Mouse (Mus musculus) thymus, postnatal 4 days (tissue): ENCODE measurements around the gene Sytl5.

Experiments used
- DNase-seq: peaks from one replicate; pipeline ENCODE4 v3.0.0; 2021

The Sytl5 gene

DNA sequence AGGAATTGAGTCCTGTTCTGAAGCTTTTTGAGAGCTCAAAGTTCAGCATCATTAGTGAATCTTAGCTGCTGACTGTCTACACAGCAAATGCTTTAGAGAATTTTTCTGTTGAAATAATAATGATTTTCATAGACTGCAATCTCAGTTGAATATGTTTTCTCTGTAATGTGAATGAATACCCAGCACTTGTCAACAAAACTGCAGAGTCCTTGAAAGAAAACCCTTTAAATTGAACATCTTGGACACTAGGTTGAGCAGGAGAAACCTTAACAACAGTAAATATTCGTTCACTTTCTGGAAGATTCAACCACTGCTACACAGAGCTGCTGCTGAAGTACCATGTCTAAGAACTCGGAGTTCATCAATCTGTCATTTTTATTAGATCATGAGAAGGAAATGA lies at the start of gene Sytl5:
Gene Sytl5, plus strand, starts transcription at position 301 of the 400 bp plus-strand sequence.
- DNase-seq, result no peak

DNA sequence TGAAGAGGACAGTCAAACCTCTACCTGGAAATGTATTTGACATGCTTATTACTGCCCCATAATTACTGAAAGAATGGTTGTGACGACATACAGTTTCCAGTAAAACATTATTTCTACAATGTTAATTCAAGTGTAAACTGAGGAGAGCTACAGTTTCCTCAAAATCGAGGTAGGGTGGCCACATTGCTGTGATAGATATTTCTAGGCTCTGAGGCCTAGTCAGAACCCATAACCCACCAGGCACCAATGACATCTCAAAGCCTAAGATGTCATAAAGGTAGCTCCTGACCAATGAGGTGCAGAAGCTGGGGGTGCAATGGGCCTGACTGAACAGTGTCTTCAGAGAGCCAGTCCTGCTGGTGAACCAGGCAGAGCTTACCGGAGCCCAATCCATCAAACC lies 38.8 kb upstream of the Sytl5 start, which contains the start of gene Hypm:
Gene Hypm, plus strand, starts transcription at position 301 of the 400 bp plus-strand sequence.
- DNase-seq, result no peak

DNA sequence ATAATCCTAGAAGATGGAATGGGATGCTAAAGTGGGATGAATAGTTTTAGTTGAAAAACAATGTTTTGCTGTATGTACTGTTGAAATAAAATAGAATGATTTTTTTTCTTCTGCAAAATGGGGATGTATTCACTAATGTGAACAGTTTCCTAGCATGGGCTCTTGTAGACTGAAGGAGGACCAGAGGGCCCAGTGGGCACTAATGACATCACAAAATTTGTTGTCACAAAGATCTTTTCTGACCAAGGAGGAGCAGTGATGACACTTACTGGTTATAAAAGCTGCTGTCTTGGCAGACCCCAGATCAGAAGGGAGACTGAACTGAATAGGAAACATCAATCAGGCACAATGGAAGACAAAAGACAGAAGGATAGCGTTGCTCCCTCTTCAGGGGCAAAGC lies 36.0 kb upstream of the Sytl5 start, which contains the start of gene H2al3:
Gene H2al3, plus strand, starts transcription at position 301 of the 400 bp plus-strand sequence.
- no peak for DNase-seq

DNA sequence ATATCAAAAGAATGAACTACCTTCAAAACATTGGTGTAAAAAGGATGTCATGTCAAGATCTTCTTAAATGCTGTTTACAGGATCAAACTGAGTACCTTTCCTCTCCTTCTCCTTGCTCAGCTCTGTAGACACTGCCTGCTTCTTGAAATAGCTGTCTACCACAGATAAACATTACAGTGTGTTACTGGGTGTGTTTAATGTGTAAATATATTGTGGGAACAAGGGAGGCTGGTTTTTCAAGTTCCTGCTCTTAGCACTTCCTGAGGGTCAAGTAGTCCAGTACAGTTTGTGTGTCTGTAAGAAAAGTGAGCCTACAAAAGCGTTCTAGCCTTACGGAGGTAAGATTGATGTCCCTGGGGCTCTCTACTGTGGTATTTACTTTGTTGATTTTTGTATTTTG lies 23.6 kb upstream of the Sytl5 start:
- DNase-seq, result no peak

DNA sequence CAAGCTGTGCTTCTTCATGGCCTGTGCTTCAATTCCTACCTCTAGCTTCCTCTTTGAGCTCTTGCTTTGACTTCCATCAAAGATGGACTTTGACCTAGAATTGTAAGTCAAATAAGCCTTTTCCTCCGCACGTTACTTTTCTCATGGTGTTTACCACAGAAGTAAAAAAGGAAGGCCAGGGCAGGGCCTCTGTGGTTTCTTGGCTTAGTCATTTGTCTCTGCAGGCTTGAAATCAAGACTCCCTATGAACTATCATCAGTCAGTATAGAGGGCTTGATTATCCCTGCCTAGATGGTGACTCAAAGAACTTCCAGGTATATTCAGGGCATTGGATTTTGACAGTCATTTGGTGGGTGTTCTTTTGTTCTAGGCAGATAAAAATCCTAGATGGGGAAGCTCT lies 9.9 kb upstream of the Sytl5 start:
- no peak for DNase-seq

DNA sequence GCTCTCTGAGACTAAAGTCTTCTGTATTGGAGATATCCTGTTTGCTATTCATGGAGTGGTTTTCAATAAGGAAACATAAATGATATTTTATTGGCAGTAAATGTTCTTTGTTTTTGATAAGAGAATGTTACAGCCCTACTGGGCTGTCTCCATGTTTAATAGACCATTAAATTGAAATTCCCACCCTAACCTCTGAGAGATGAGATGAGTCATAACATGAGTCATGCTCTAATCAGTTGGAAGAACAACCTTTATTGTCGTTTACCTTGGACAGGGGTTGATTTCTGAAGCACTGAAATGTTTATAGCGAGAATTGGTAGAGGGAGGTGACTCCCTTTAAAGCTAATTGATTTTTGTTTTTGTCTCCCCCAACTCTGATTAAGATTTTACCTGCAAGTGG lies 24.1 kb downstream of the Sytl5 start:
- no peak for DNase-seq

GRCm38 (mm10) chrX:9933839-9934238 lies 48.4 kb downstream of the Sytl5 start:
- no peak for DNase-seq

DNA sequence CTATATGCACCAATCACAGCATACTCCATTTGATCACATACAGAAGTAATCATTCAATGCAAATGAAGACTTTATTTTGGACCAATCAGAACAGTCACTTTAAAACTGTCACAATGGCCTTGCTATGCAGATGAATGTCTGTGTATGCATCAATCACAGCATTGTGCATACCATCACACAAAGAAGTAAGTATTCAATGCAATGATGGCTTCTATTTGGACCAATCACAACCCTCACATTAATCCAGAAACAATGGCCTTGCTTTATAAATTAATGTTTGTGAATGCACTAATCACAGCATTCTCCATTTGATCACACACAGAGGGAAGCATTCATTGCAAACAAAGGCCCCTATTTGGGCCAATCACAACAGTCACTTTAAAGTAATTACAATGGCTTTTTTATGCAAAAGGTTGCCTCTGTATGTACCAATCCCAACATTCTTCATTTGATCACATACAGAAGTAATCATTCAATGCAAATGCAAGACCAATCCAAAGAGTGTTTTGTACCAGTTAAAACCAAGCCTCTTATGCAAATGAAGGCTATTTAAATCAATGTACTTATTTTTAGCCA lies 98.8 kb downstream of the Sytl5 start:
- no peak for DNase-seq

DNA sequence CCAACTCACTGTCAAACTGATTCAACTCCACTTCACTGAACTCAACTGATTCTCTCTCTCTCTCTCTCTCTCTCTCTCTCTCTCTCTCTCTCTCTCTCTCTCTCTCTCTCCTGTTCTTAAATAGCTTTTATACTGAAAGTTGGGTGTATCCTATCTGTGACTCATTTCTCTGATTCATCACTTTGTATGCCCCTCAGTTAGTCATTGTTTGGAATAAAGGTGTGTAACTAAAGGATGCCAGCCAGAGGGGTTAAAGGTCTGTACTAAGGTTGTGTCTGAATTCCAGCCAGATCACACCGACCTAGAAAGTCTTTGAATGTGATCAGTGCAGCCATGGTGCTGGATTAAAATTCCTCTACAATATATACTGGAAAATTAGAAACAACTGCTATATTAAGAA lies 115.3 kb downstream of the Sytl5 start:
- DNase-seq, result no peak

GRCm38 (mm10) chrX:10005946-10006345 lies 120.5 kb downstream of the Sytl5 start:
- no peak for DNase-seq

- no peak for DNase-seq
Measured at GRCm38 (mm10) chrX:10007675-10008270, 122.4 kb downstream of the Sytl5 start.

GRCm38 (mm10) chrX:10010202-10010601 lies 124.8 kb downstream of the Sytl5 start:
- no peak for DNase-seq

DNA sequence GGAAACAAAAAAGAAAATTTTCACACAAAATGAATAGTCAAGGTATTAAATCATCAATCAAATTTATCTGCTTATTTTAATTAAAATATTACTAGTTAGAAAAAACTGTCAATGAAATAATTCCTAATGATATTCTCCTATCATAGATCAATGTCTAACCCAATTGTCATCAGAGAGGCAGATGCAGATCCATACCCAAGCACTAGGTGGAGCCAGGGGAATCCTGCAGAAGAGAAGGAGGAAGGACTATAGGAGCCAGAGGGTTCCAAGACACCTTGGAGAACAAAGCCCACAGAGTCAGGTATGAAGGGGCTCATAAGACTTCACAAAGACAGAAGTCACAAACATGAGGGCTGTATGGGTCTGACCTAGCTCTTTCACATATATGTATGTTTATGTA lies 149.2 kb downstream of the Sytl5 start:
- no peak for DNase-seq
